Mouse (Mus musculus): Measurements from ENCODE around the gene Foxd4.
"Not testable (repeated sequence)": the region's sequence is repeated elsewhere in the genome, so short reads cannot be mapped to it uniquely, and the experiment has no call there.

GRCm38 (mm10) chr19:24875129-24875870 is 25.7 kb downstream of the Foxd4 start, which contains the start of gene Gm10053:
- not testable (repeated sequence) for TF ChIP-seq ZNF384 (IDR thresholded peaks at IDR 0.05; ENCODE audit: low read depth, low read length); MAFK (IDR thresholded peaks at IDR 0.05; ENCODE audit: insufficient read depth, low read depth, low read length); HCFC1 (IDR thresholded peaks at IDR 0.05; ENCODE audit: borderline replicate concordance, insufficient read depth, low read length)

Measured in ES-E14 (cell line).